Mouse (Mus musculus): ENCODE measurements around the gene Man2b1.
"Not testable (repeated sequence)": the region's sequence is repeated elsewhere in the genome, so short reads cannot be mapped to it uniquely, and the experiment has no call there.

Gene Man2b1

DNA sequence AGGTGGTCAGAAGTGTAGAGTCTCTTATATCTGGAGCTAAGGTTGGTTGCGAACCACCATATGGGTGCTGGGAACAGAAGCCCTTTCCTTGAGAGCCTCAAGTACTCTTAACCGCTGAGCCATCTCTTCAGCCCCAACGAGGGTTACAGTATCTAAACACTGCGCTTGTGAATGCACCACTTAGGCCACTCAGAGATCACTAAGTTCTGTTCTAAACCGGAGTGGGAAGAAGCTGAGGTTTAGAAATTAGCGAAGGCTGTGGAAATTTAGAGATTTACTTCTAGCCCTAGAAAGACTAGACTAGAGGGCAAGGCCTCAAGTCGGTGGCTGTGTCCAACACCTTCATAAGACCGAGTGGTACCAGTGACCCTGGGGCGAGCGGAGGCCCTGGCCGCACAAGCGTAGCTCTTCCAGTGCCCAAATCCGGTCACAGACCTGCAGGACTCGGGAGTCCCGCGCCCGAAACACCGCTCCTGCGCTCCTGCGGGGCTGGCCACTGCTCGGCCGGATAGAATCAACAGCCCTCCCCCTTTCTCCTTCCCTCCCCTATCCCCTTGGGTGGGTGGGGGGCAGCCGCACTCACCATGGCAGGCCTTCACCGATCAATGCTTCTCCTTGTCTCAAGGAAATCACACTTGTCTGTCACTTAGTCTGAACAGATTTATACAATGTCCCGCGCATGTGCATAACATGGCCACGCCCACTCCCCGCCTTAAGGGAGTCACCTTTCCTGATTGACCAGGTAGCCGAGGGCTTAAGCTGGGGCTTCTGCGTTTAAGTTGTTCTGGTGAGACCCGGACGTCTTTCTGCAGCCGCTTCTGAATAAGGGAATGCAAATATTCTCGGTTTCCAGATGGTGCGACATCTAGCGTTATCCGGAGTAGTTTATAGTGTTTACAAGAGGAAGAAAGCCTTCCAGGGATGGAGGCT lies 36.2 kb downstream of the Man2b1 start:
- peak; percentile 91 for DNase-seq (ENCODE audit: low read depth, low spot score)

DNA sequence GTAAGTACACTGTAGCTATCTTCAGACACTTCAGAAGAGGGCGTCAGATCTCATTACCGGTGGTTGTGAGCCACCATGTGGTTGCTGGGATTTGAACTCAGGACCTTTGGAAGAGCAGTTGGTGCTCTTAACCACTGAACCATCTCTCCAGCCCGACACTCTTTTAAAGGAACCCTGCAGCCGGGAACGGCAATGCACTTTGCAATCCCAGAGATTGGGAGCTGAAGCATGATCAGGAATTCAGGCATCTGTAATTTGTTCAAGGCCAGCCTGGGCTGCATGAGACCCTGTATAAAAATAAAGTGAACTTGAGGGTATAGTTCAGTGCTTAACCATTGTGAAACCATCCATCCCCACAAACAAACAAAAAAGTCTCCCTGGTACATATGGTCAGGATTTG lies 37.2 kb downstream of the Man2b1 start:
- DNase-seq (ENCODE audit: low read depth, low spot score) = not testable (repeated sequence)

DNA sequence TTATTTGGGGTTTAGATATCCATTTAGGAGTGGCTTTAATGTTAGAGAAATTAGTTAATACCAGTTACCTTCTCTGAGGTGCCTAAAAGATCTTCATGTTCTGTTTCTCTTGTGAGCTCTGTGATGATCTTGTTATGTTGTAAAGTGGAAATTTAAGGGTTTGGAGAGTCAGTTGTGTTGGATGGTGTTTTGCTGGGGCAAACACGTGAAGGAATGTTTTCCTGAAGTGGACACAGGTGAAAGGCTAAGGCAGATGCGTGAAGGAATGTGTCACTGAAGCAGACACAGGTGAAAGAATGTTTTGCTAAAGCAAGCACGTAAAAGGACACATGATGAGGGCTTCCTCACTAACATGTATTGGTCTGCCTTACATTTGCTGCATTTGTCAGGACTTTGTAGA lies 39.9 kb downstream of the Man2b1 start, which contains the start of gene Zfp791:
Gene Zfp791, minus strand, starts transcription at position 101 of the 400 bp plus-strand sequence.
- no peak for DNase-seq (ENCODE audit: low read depth, low spot score)

DNA sequence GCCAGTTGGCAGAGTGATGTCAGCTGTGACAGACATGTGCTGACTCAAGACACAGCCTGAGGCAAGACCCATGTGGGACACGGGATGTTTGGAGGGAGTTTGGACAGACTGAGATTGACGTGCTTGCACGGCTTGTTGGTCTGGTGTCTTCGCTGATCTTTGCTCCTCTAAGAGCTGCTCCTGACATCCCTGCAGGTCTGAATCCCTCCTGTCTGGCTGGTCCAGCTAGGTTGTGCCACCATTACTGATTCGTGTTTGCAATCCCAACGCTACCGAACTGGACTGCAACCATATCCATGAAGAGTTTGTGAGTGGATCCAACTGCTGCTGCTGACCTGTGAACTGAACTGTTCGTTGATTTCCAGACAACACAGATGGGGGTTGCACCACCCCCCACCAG lies 40.6 kb downstream of the Man2b1 start:
- peak; percentile 39 for DNase-seq (ENCODE audit: low read depth, low spot score)

DNA sequence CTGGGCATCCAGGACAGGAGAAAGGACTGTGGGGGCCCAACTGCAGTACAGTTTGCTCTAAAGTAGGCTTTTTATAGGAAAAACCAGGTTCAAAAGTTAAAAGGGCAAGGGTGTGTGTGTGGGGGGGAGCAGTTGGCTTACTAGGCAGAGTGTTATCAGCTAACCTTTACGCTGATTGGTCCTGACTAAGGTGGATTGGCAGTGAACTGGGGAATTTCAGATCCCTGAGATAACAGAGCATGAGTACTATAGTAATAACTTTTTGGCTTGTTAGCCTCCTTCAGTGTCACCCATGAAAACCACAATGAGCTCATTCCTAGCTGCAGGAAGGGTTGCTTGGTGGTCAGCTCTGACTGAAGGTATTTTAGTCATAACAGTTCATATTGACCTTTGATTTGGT lies 49.3 kb downstream of the Man2b1 start:
- peak; percentile 93 for DNase-seq (ENCODE audit: low read depth, low spot score)

DNA sequence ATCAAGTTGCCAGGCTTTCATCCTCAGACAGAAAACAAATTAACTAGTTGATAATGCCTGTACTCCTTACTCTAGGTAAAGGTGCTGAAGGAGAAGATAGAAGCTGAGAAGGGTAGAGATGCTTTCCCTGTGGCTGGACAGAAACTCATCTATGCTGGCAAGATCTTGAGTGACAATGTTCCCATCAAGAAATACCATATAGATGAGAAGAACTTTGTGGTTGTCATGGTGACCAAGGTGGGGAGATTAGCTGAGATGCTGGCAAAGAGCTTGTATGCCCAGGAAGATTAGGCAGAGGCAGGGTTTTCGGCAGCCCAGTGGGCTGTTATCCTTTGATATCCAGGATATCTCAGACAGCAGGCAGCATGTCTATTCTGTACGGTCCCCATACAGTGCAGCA lies 52.6 kb downstream of the Man2b1 start:
- not testable (repeated sequence) for DNase-seq (ENCODE audit: low read depth, low spot score)

DNA sequence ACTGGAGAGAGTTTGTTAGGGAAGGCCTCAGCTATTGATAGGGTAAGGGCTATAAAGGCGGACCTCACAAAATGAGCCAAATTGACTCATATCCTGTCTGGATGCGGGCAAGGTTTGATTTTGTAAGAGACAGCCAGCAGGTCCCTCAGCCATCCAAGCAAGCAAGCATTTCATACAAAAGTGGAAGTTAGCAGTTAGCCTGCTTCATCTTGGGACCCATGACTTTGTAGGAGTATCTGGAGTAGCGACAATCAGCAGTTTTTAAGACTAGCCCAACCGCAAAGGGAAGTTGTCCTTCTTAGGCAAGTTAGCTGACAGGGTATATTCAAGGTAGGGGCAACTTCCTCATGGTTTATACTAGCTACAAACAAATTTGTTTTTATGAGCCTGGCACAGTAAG lies 59.4 kb downstream of the Man2b1 start:
- DNase-seq (ENCODE audit: low read depth, low spot score) = peak; percentile 2

Measured in 3T3-L1 (cell line).